Mouse (Mus musculus) adrenal gland, postnatal 10 days (tissue): ENCODE measurements around the gene Eif4ebp2. TPM values are rescaled to one million over a fixed set of nuclear protein-coding genes. Genes with fewer than 3 reads are reported as not detected.

ENCODE experiments used
- DNase-seq: peaks from one replicate; pipeline ENCODE4 v3.0.0; 2021; ENCODE audit warnings: mixed read lengths
- total RNA-seq, 2 experiments: library from RNA; stranded (reverse); gene quantifications; 2 replicates each; pipeline ENCODE4 v1.2.3; 2021

The Eif4ebp2 gene
- total RNA-seq, 2 experiments from 2014 or later: 116 to 127 TPM

- peak; percentile 90 for DNase-seq
These were observed 69.3 kb downstream of the Eif4ebp2 start, which contains the start of gene Pald1 for GRCm38 (mm10) chr10:61383021-61383714. Gene Pald1, minus strand, starts transcription at chr10:61383530.

GRCm38 (mm10) chr10:61382281-61382731 lies 70.2 kb downstream of the Eif4ebp2 start:
- peak; percentile 63 for DNase-seq

- DNase-seq: no peak
These were observed 70.6 kb downstream of the Eif4ebp2 start for GRCm38 (mm10) chr10:61381823-61382222.

DNA sequence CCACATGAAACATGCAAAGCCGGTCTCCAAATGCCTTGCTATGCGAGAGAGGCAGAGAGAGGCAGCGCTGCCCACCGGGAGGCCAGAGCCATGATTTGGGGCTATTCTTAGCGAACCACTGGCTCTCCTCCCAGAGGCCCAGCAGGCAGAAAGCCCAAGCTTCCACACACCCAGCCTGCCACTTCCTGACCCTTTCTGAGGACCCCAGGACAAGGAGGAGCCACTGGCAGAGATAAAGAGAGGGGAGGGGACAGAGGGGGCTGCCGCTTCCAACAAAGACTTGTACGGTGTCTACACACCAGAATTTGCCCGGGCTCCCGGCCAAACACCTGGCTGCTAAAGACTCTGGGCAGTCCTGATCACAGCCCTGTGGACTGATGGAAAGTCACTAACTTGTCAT lies 72.3 kb downstream of the Eif4ebp2 start:
- DNase-seq: peak; percentile 67

DNA sequence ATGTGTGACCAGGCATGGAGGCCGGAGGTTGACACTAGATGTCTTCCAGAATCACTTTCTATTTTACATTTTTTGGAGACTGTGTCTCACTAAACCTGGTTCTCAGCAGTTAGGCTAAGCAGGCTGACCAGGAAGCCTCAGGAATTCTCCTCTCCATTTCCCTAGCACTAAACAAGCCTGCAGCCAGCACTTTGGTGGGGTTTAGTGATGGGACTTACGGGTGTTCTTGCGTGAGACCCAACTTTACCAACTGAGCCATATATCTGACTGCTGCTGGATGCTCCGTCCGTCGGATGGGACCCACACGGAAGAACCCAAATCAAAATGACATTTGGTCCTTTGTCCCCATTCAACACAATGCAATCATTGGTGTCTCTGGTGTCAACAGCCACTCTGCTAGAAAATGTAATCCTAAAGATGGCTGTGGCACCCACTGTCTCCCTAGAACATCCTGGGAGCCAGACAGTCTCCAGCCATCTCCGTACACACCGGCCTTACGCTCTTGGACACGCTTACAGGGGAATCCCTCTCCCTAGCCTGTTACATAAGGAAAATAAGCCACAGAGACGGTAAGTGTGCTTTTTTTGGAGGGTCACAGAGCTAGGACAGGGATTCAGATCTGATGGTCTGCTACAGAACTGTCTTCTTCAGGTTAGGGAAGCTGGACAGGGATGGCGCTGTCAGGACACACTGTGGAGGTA lies 73.0 kb downstream of the Eif4ebp2 start:
- no peak for DNase-seq

DNA sequence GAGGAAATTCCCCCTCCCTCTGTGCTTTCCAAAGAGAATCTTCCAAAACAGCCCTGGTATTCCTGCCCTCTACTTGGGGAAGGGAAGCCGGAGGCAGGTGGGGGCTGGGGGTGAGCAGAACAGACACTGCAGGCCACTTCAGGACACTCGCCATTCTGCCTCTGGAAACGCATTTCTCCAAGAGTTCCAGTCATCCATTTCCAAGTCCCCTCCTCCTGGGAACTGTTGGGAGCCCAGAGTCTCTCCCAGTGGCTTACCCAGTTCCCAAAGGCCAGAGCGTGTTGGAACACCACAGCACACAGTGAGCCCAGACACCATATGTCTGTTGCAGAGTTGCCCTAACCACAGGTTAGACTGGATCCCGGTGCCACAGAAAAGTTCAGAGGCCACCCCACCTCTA lies 73.8 kb downstream of the Eif4ebp2 start:
- peak; percentile 62 for DNase-seq

Other genes starting within 250 kb of the Eif4ebp2 start
- gene Adamts14, start 179.2 kb downstream of the Eif4ebp2 start, total RNA-seq: 1 to 10 TPM; 3.7 to 4.3 TPM
- gene Prf1, start 154.8 kb downstream of the Eif4ebp2 start, total RNA-seq: under 1 TPM; 0.12 to 0.18 TPM
- 10 to 100 TPM; 53.0 to 66.0 TPM for gene Pald1, start 69.1 kb downstream of the Eif4ebp2 start, total RNA-seq
- gene Nodal, start 34.7 kb downstream of the Eif4ebp2 start, total RNA-seq: under 1 TPM in 1 of 2 experiments, not detected in 1; 0.36 TPM
- 10 to 100 TPM; 10.8 to 13.6 TPM for gene Lrrc20, start 23.1 kb upstream of the Eif4ebp2 start, total RNA-seq
- gene Npffr1, start 142.8 kb upstream of the Eif4ebp2 start, total RNA-seq: under 1 TPM; 0.24 to 0.33 TPM
- 100 to 1,000 TPM; 110 to 122 TPM for gene Ppa1, start 195.9 kb upstream of the Eif4ebp2 start, total RNA-seq
- gene Sar1a, start 227.6 kb upstream of the Eif4ebp2 start, total RNA-seq: 100 to 1,000 TPM; 161 to 179 TPM
- gene Tysnd1, start 242.9 kb upstream of the Eif4ebp2 start, total RNA-seq: 10 to 100 TPM; 84.3 to 87.3 TPM